Mouse (Mus musculus) C2C12 (cell line): ENCODE data around the gene Rbpj. TPM values are rescaled to one million over a fixed set of nuclear protein-coding genes. Genes with fewer than 3 reads are reported as not detected.

Experiments used
- H3K27me3 ChIP-seq: one replicate; pipeline ENCODE4 v1.6.1; 2011; ENCODE audit not compliant: control insufficient read depth, insufficient read depth, insufficient read length
- H3K36me3 ChIP-seq: one replicate; pipeline ENCODE4 v1.6.1; 2011; ENCODE audit not compliant: control insufficient read depth, insufficient read depth
- H3K4me3 ChIP-seq: one replicate; pipeline ENCODE4 v1.5.1; 2011; ENCODE audit warnings: mild to moderate bottlenecking, control low read depth; ENCODE audit not compliant: poor library complexity, insufficient read depth, severe bottlenecking
- H3K79me2 ChIP-seq: one replicate; pipeline ENCODE4 v1.6.1; 2011; ENCODE audit not compliant: control insufficient read depth, insufficient read depth
- H3K79me3 ChIP-seq: one replicate; pipeline ENCODE4 v1.6.1; 2011; ENCODE audit warnings: low read depth, control low read depth
- H3ac ChIP-seq: one replicate; pipeline ENCODE3; 2011; ENCODE audit warnings: low read depth; ENCODE audit not compliant: control insufficient read depth, insufficient read length
- CEBPB ChIP-seq: IDR thresholded peaks from one replicate; pipeline ENCODE4 v1.6.1; 2011; ENCODE audit warnings: low read depth, mild to moderate bottlenecking, control low read depth, moderate library complexity
- CTCF ChIP-seq: IDR thresholded peaks from one replicate; pipeline ENCODE4 v1.5.1; 2011; ENCODE audit not compliant: control insufficient read depth, insufficient read depth, insufficient read length
- FOSL1 ChIP-seq: IDR thresholded peaks from one replicate; pipeline ENCODE4 v1.8.0; 2011; ENCODE audit warnings: mild to moderate bottlenecking, low read length; ENCODE audit not compliant: poor library complexity, insufficient read depth, severe bottlenecking
- MAX ChIP-seq: IDR thresholded peaks from one replicate; pipeline ENCODE4 v1.6.1; 2011; ENCODE audit warnings: mild to moderate bottlenecking, control low read depth
- MYOD1 ChIP-seq: IDR thresholded peaks from one replicate; pipeline ENCODE4 v1.6.1; 2011; ENCODE audit warnings: low read depth; ENCODE audit not compliant: control insufficient read depth, insufficient read length
- MYOG ChIP-seq: IDR thresholded peaks from one replicate; pipeline ENCODE4 v1.6.1; 2011; ENCODE audit not compliant: control insufficient read depth, insufficient read length; ENCODE audit errors: extremely low read depth
- USF1 ChIP-seq: IDR thresholded peaks from one replicate; pipeline ENCODE4 v1.6.1; 2011; ENCODE audit warnings: low read depth, mild to moderate bottlenecking, control low read depth, moderate library complexity
- polyA plus RNA-seq: library from polyadenylated mRNA; unstranded; fragments of >200 nt; fragmentation: generic; extraction: Trizol; gene quantifications from one replicate; pipeline ENCODE4 v1.2.1, GENCODE M21; 2012; ENCODE audit warnings: missing spikeins

Rbpj gene
- polyA plus RNA-seq, 1 experiment = 8.1 TPM

GRCm38 (mm10) chr5:53692100-53692499, 226.1 kb downstream of the Rbpj start:
- H3K4me3 ChIP-seq = no peak overlapping the region
- TF ChIP-seq USF1 (no peak), CEBPB (no peak)
- H3ac ChIP-seq = no peak overlapping the region
- no peaks in the 10 kb centered on the region for H3K36me3 ChIP-seq
- H3K79me3 ChIP-seq = no peaks in the 10 kb centered on the region
- H3K27me3 ChIP-seq = peaks cover 24% of the 10 kb centered on the region
- H3K79me2 ChIP-seq = no peaks in the 10 kb centered on the region

- TF ChIP-seq MYOD1 (no peak), CTCF (no peak), CEBPB (no peak), FOSL1 (no peak), MAX (no peak), USF1 (no peak), MYOG (no peak)
- H3K79me2 ChIP-seq = no peaks in the 10 kb centered on the region
Measured at GRCm38 (mm10) chr5:53692662-53693061, 226.7 kb downstream of the Rbpj start.

GRCm38 (mm10) chr5:53696701-53697100, 230.7 kb downstream of the Rbpj start:
- no peaks in the 10 kb centered on the region for H3K36me3 ChIP-seq
- TF ChIP-seq MYOD1 (no peak), FOSL1 (no peak), CEBPB (no peak), MYOG (no peak), MAX (no peak), CTCF (no peak), USF1 (no peak)
- H3K4me3 ChIP-seq = no peak overlapping the region

More at GRCm38 (mm10) chr5:53692662-53693061, 226.7 kb downstream of the Rbpj start:
- H3K79me3 ChIP-seq = no peaks in the 10 kb centered on the region
- H3K4me3 ChIP-seq = no peak overlapping the region
- H3K27me3 ChIP-seq = peaks cover 24% of the 10 kb centered on the region
- H3ac ChIP-seq = no peak overlapping the region
- H3K36me3 ChIP-seq = no peaks in the 10 kb centered on the region

DNA sequence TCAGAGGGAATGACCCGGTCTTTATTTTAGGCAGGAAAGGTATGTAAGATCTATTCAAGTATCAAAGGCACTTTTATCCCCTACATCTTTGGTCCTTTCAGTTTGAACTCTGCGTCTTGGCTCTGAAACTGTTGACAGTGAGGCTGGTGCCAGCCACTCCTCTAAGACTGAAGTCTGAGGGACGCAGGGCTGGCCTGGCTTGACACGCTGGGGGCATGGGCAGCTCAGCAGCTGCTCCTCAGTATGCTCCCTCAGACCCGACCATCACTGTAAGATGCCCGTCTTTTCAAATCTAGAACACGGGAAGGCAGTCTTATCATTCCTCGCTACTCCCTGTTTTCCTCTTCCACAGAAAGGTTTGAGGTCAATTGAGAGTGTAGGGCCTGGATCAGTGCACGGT, 231.8 kb downstream of the Rbpj start:
- no peaks in the 10 kb centered on the region for H3K79me3 ChIP-seq
- no peaks in the 10 kb centered on the region for H3K36me3 ChIP-seq
- H3K79me2 ChIP-seq = no peaks in the 10 kb centered on the region
- no peak overlapping the region for H3ac ChIP-seq
- no peak for TF ChIP-seq FOSL1
- TF ChIP-seq MYOG = no peak
- TF ChIP-seq USF1 = no peak
- TF ChIP-seq MYOD1 = no peak
- TF ChIP-seq CTCF = no peak
- no peak for TF ChIP-seq MAX
- TF ChIP-seq CEBPB = no peak
- H3K27me3 ChIP-seq = peaks cover 38% of the 10 kb centered on the region
- H3K4me3 ChIP-seq = no peak overlapping the region

More at GRCm38 (mm10) chr5:53696701-53697100, 230.7 kb downstream of the Rbpj start:
- Histone ChIP-seq H3K79me3 (no peaks in the 10 kb centered on the region), H3K79me2 (no peaks in the 10 kb centered on the region), H3ac (no peak overlapping the region), H3K27me3 (peaks cover 34% of the 10 kb centered on the region)

DNA sequence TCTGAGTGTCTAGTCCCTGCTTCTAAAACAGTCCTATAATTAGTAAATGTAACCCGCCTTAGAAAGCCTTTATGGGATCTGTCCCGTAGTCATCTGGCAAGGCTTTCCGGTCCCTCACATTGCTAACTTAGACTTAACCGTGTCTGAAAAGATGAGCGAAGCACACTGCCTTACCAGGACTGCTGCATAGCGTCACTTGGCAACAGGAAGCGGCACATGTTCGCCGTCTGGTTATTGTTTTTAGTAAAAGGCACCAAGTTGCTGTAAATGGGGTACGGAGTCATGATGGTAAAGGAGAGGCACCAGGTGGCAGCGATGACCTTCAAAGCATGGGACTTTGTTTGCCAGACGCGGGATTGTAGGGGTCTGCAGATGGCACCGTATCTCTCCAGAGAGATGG, 236.7 kb downstream of the Rbpj start:
- TF ChIP-seq MYOG (no peak), USF1 (no peak), MAX (no peak), CEBPB (no peak), FOSL1 (no peak), MYOD1 (no peak), CTCF (no peak)

More for the DNA sequence above, 236.7 kb downstream of the Rbpj start:
- Histone ChIP-seq H3K79me2 (no peaks in the 10 kb centered on the region), H3K79me3 (no peaks in the 10 kb centered on the region), H3K27me3 (peaks cover 40% of the 10 kb centered on the region), H3K4me3 (no peak overlapping the region), H3ac (no peak overlapping the region), H3K36me3 (no peaks in the 10 kb centered on the region)

Other genes with a start within 250 kb of the Rbpj start
- 45.2 TPM for gene Smim20, start 199.1 kb upstream of the Rbpj start, polyA plus RNA-seq
- gene Cckar, start 241.6 kb downstream of the Rbpj start, polyA plus RNA-seq = not detected